Mouse (Mus musculus) liver, embryonic 14.5 days (tissue): ENCODE measurements around the gene Fosl1.

Experiments
- CTCF ChIP-seq: IDR thresholded peaks from 2 replicates; pipeline ENCODE4 v1.5.1; 2016; ENCODE audit warnings: antibody characterized with exemption, low read depth, control low read depth
- EP300 ChIP-seq: IDR thresholded peaks from 2 replicates; pipeline ENCODE4 v1.6.1; 2016; ENCODE audit warnings: antibody characterized with exemption, low read depth

DNA sequence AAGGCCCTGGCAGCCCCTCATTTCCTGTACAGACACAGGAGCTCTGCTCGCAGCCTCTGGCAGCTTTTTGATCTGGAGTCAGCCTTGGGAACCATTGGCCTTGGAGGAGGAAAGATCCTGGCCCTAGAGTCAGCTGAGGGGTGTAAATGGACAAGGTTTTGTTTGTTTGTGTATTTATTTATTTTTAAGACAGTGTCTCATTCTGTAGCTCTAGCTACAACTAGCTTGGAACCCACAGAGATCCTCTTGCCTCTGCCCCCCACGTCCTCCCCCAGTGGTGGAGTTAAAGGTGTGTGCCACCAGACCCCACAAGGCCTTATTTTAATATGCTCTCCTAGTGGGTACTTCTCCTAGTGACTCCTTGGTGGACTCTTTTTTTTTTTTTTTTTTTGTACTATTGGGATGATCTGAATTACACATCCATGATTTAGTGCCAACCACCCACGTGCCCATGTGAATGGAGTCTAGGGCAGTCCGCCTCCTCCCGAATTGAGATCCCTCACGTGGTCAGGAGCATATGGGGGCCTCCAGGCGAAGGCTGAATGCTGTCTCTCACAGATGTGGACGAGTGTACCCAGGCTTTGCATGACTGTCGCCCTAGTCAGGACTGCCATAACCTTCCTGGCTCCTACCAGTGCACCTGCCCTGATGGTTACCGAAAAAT, 29.8 kb downstream of the Fosl1 start:
- TF ChIP-seq EP300 (no peak), CTCF (no peak)
